Mouse (Mus musculus) cerebellum, postnatal 4 days (tissue): ENCODE results near the gene Hap1.
"Not testable (repeated sequence)": the region's sequence is repeated elsewhere in the genome, so short reads cannot be mapped to it uniquely, and the experiment has no call there.

Source experiments
- DNase-seq, 2 experiments: peaks; one replicate each; pipeline ENCODE4 v3.0.0; 2022; ENCODE audit warnings: low spot score in 2 of 2, mixed read lengths in 1 of 2

Gene Hap1

GRCm38 (mm10) chr11:100356819-100357211, 887 bp upstream of the Hap1 start:
- no peak for DNase-seq

GRCm38 (mm10) chr11:100355151-100355951, 577 bp downstream of the Hap1 start:
- DNase-seq = peak in 1 of 2 experiments; percentile 52

GRCm38 (mm10) chr11:100352076-100352857, 3.7 kb downstream of the Hap1 start:
- peak in 1 of 2 experiments; percentile 46 for DNase-seq

- DNase-seq = no peak
Observed at GRCm38 (mm10) chr11:100344269-100344668, 11.7 kb downstream of the Hap1 start.

GRCm38 (mm10) chr11:100335731-100336130, 20.2 kb downstream of the Hap1 start:
- DNase-seq = no peak

GRCm38 (mm10) chr11:100333944-100334457, 21.9 kb downstream of the Hap1 start, which contains the start of gene Gast:
Gene Gast, plus strand, starts transcription at chr11:100334407.
- no peak for DNase-seq

- no peak for DNase-seq
Observed at GRCm38 (mm10) chr11:100332766-100333515, 23.0 kb downstream of the Hap1 start.

- not testable (repeated sequence) for DNase-seq
Observed at GRCm38 (mm10) chr11:100330816-100331375, 25.0 kb downstream of the Hap1 start.

GRCm38 (mm10) chr11:100330235-100330634, 25.7 kb downstream of the Hap1 start:
- DNase-seq = no peak

GRCm38 (mm10) chr11:100327761-100328160, 28.2 kb downstream of the Hap1 start:
- no peak for DNase-seq

GRCm38 (mm10) chr11:100327316-100327715, 28.6 kb downstream of the Hap1 start:
- no peak for DNase-seq

- no peak for DNase-seq
Observed at GRCm38 (mm10) chr11:100325062-100325629, 30.8 kb downstream of the Hap1 start.

- DNase-seq = peak in 1 of 2 experiments; percentile 66
Observed at GRCm38 (mm10) chr11:100323578-100323977, 32.4 kb downstream of the Hap1 start.

GRCm38 (mm10) chr11:100322591-100323258, 33.2 kb downstream of the Hap1 start:
- no peak for DNase-seq

- DNase-seq = not testable (repeated sequence)
Observed at GRCm38 (mm10) chr11:100321479-100322305, 34.2 kb downstream of the Hap1 start.

- DNase-seq = not testable (repeated sequence)
Observed at GRCm38 (mm10) chr11:100320701-100321410, 35.1 kb downstream of the Hap1 start.

GRCm38 (mm10) chr11:100320172-100320630, 35.7 kb downstream of the Hap1 start:
- peak; percentile 82 to 94 for DNase-seq

GRCm38 (mm10) chr11:100319492-100320171, 36.3 kb downstream of the Hap1 start, which contains the start of gene Eif1:
Gene Eif1, plus strand, starts transcription at chr11:100319885.
- DNase-seq = peak; percentile 99 to 100
